Comparison of ENCODE assay signal across 27 mouse cellular contexts in the genomic region with DNA sequence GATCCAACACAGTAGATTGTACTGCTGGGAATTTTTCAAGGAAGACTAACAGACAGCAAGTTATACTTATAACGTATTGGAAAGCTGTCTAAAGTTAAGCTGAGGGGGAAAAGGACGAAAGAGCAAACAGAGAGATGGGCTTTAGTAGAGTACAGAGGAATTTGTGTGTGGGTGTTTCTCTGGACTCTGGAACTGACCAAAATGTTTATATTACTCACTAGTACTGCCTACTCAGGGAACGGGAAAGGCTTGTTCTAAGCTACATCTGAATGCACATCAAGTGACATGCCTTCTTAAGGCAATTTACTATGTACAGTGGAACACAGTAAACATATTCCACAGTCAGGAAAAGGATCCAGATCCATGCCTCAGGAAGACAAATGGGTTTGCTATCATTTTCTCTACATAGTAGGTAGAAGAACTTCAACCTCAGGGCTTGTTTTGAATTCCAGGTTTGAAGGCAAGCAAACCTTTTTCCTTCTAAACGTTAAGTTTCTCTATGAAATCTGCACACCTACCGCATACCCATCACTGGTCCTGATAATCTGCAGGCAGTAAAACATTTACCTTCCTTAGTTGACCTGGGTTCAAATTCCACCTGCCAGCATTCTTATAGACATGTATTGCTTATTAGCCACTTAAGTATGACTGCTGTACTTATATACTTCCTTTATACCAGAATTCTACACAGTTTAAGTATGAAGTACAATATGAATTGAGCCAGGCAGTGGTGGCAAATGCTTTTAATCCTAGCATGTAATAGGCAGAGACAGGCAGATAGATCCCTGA.
DNase-seq lines count a peak whose midpoint lies in the region; ATAC-seq and TF ChIP-seq lines count a peak whose summit lies in the region.
"Had no signal": no experiment of that assay in that cellular context is flagged by ENCODE, and none has a peak within 500 bp of the region (broad histone marks: within the 10 kb centered on the region; RNA-seq: fewer than 3 reads in every experiment).

No protein-coding gene starts in this region.

- H3K9ac ChIP-seq in intestine, postnatal 0 days (ENCODE audit: low read depth, low read length): no peak overlapping the region
- H3K9ac ChIP-seq in forebrain, embryonic 11.5 days (ENCODE audit: low read length): no peak overlapping the region
- H3K9ac ChIP-seq: embryonic facial prominence, embryonic 12.5 days; limb, embryonic 15.5 days; midbrain, embryonic 13.5 days; neural tube, embryonic 12.5 days had no signal

- H3K36me3 ChIP-seq in intestine, postnatal 0 days (ENCODE audit: control insufficient read depth, insufficient read depth): peaks cover 13% of the 10 kb centered on the region; the same call in 1 of the 2 replicates
- no peaks in the 10 kb centered on the region for H3K36me3 ChIP-seq in macrophage (ENCODE audit: inconsistent target)
- H3K36me3 ChIP-seq in forebrain, embryonic 11.5 days (ENCODE audit: control insufficient read depth, insufficient read depth, low read length): no peaks in the 10 kb centered on the region; the same call in 1 of the 2 replicates

- no peak for TF ChIP-seq CTCF in bone marrow macrophage, adult 2 months (IDR thresholded peaks at IDR 0.05; ENCODE audit: low read depth, low read length)
- TF ChIP-seq CTCF in intestine, postnatal 0 days (IDR thresholded peaks at IDR 0.05; ENCODE audit: low read depth): no peak

- TF ChIP-seq POLR2A in bone marrow macrophage, adult 2 months (IDR thresholded peaks at IDR 0.05; ENCODE audit: borderline replicate concordance, low read depth, low read length): no peak

- H3K27ac ChIP-seq in bone marrow macrophage, adult 2 months (ENCODE audit: insufficient read depth, low read depth, low read length): peak overlapping the region; percentile 97
- peak overlapping the region; percentile 58 for H3K27ac ChIP-seq in intestine, postnatal 0 days (ENCODE audit: low read depth, low read length)
- peak overlapping the region; percentile 73; the same call in 1 of the 2 replicates for H3K27ac ChIP-seq in macrophage
- no peak overlapping the region for H3K27ac ChIP-seq in forebrain, embryonic 11.5 days (ENCODE audit: low read depth, low read length)
- H3K27ac ChIP-seq: embryonic facial prominence, embryonic 12.5 days; hindbrain, embryonic 10.5 days; kidney, postnatal 0 days; midbrain, embryonic 13.5 days; neural tube, embryonic 12.5 days had no signal

- no peak overlapping the region for H3K4me3 ChIP-seq in bone marrow macrophage, adult 2 months (ENCODE audit: insufficient read depth, low read length)
- no peak overlapping the region for H3K4me3 ChIP-seq in intestine, postnatal 0 days (ENCODE audit: low read depth, low read length)
- H3K4me3 ChIP-seq in macrophage (ENCODE audit: inconsistent target): no peak overlapping the region
- H3K4me3 ChIP-seq in forebrain, embryonic 11.5 days (ENCODE audit: low read depth, low read length): no peak overlapping the region
- H3K4me3 ChIP-seq: embryonic facial prominence, embryonic 12.5 days; erythroblast, embryonic 14.5 days; hindbrain, embryonic 10.5 days; limb, embryonic 15.5 days; megakaryocyte, embryonic 14.5 days; midbrain, embryonic 13.5 days; neural tube, embryonic 12.5 days had no signal

- 24% methylated on average over 5 of the region's 5 CpGs for WGBS in intestine, postnatal 0 days
- WGBS in macrophage (ENCODE audit: missing documents): 93% methylated on average over 5 of the region's 5 CpGs
- WGBS in forebrain, embryonic 11.5 days: 92% methylated on average over 5 of the region's 5 CpGs

- H3K27me3 ChIP-seq in intestine, postnatal 0 days (replicated peaks; ENCODE audit: control insufficient read depth, insufficient read depth, low read length): no peaks in the 10 kb centered on the region
- H3K27me3 ChIP-seq in forebrain, embryonic 11.5 days (ENCODE audit: control insufficient read depth, insufficient read depth, low read length): no peaks in the 10 kb centered on the region
- H3K27me3 ChIP-seq: embryonic facial prominence, embryonic 12.5 days; limb, embryonic 15.5 days; megakaryocyte, embryonic 14.5 days; midbrain, embryonic 13.5 days; neural tube, embryonic 12.5 days had no signal

- H3K9me3 ChIP-seq in intestine, postnatal 0 days (ENCODE audit: control insufficient read depth): no peaks in the 10 kb centered on the region
- no peaks in the 10 kb centered on the region for H3K9me3 ChIP-seq in forebrain, embryonic 11.5 days (ENCODE audit: control insufficient read depth, low read length)
- H3K9me3 ChIP-seq: embryonic facial prominence, embryonic 12.5 days; hindbrain, embryonic 10.5 days; limb, embryonic 15.5 days; megakaryocyte, embryonic 14.5 days; midbrain, embryonic 13.5 days; neural tube, embryonic 12.5 days had no signal

- peak; percentile 44; the same call in 1 of the 2 replicates for ATAC-seq in intestine, postnatal 0 days
- no peak for ATAC-seq in forebrain, embryonic 11.5 days (replicated peaks; ENCODE audit: low FRiP score)
- ATAC-seq: activated CD4-positive, CD25-positive, alpha-beta regulatory T cell, adult 4 months; forebrain, embryonic 14.5 days; hindbrain, embryonic 16.5 days; midbrain, embryonic 13.5 days had no signal

- H3K4me2 ChIP-seq in intestine, postnatal 0 days (replicated peaks; ENCODE audit: low read depth): no peak overlapping the region
- no peak overlapping the region for H3K4me2 ChIP-seq in forebrain, embryonic 11.5 days (ENCODE audit: low read depth, low read length, severe bottlenecking)
- H3K4me2 ChIP-seq: embryonic facial prominence, embryonic 12.5 days; limb, embryonic 15.5 days; midbrain, embryonic 13.5 days; neural tube, embryonic 12.5 days had no signal

- peaks cover 23% of the 10 kb centered on the region; the same call in 1 of the 2 replicates for H3K79me2 ChIP-seq in macrophage (ENCODE audit: inconsistent target)

- peak; percentile 86 for DNase-seq in 3T3-L1 (ENCODE audit: low read depth, low spot score)
- no peak for DNase-seq in frontal cortex, postnatal 10 days (ENCODE audit: low spot score in 2 of 2)
- DNase-seq in frontal cortex, postnatal 36 days (ENCODE audit: low spot score in 2 of 2): no peak
- DNase-seq in forebrain, embryonic 11.5 days (ENCODE audit: low spot score): no peak
- DNase-seq in right cerebral cortex, postnatal 10 days (ENCODE audit: low spot score in 2 of 2): no peak
- DNase-seq: adrenal gland, adult 8-10 months; cerebellum, adult 18-20 months; cerebellum, postnatal 14 days; gastrocnemius, postnatal 36 days; kidney, adult 18-20 months; left cerebral cortex, postnatal 4 days; lung, postnatal 10 days; right cerebral cortex, postnatal 4 days had no signal

- H3K4me1 ChIP-seq in bone marrow macrophage, adult 2 months (ENCODE audit: control insufficient read depth, insufficient read depth, low read length): peaks cover 53% of the 10 kb centered on the region
- 0 out of 2 replicates have a peak, but pooled peaks cover 11% of the 10 kb centered on the region for H3K4me1 ChIP-seq in intestine, postnatal 0 days (replicated peaks; ENCODE audit: control insufficient read depth, insufficient read depth, low read length)
- no peaks in the 10 kb centered on the region for H3K4me1 ChIP-seq in forebrain, embryonic 11.5 days (replicated peaks; ENCODE audit: control insufficient read depth, insufficient read depth, low read length)
- H3K4me1 ChIP-seq: embryonic facial prominence, embryonic 12.5 days; hindbrain, embryonic 10.5 days; limb, embryonic 15.5 days; midbrain, embryonic 13.5 days; neural tube, embryonic 12.5 days had no signal
